Mouse (Mus musculus): ENCODE measurements at regions not wholly inside any gene's neighbourhood (a gene's known extent, or its start where the extent isn't known, plus 50 kb on each side); places are given as distances from the start of the nearest gene placed in this dataset.

DNA sequence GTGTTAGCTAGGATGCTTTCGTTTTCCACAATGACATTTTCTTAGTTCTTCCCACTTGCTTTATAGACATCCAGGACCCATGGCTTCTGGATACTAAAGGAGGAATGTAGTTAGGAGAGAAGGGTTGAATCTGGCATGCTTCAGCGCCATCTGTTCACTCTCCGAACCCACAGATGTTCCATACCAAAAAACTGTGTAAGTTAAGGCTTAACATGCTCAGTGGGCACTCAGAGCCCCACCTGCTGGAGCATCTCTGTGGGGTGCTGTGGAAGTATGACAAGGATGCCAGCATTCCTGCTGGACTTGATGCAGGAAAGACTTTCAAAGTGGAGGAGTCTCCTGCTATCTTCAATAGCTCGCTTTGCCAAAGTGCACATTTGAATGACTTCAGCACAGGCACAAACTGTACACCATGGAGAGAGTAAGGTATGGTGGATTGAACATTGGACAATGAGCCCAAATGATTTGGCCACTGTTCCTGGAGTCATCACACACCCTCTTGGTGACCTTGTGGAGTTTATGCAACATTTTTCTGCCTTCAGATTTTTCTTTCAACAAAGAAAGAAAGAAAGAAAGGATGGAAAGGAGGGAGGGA lies 802.3 kb downstream of the Cdh8 start:
- DNase-seq (ENCODE audit: low spot score): no peak

DNA sequence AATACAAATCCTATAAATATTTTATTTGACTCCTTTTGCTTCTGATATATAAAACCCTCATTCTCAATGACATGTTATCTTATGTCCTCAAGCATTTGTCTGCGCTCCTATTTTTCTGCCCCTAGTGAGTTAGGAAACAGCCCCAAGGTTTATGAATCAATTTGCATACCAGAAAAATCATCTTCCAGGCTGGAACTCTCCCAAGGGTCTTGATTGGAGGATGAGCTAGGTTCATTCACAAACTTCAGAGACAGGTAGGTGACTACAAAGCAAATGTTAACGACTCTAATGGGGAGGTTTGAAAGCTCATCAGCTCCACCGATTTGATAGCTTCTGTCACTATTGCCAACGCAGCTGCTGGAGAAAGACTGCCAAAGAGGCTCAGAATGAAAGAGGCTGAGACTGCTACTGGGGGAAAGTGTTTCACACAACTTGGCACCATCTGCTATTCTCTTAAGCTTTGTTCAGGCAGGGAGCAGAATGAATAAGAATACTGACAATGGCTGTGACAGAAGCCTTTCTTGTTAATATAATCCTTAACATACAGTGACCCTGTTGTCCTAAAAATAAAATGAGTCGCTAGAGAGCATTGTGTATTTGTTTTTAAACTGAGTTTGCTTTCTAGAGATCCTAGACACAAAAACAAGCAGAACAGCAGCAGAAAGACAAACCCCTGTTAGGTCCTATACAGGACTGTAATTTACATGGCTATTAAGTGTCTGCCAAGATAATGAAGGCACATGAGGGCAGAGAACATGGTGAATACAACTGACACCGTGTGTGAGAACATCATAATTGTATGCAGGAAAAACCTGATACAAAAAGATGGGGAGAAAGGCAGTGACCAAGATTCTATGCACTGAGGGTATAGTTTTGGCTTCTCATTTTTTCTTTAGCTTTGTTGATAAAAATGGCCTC lies 843.4 kb downstream of the Cdh8 start:
- peak; percentile 8 for DNase-seq (ENCODE audit: low spot score)

DNA sequence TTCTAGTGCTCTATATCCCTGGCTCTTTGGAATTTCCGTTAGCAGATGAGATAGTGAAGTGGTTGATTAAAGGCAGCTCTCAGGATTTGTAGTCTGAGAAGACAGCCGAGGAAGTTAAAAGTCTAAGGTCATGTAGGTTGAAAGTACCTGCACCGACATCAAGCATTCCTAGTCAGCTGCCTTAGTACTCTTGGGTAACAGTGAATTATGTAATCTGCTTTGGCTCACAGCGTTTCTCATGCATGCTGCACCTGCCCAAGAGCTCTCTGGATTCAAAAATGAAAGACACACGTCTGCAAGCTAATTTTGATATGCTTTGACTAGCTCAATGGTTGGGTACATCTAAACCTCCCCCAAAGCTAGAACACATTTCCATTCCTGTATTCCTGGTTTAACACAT lies 849.6 kb downstream of the Cdh8 start:
- DNase-seq (ENCODE audit: low spot score): no peak

DNA sequence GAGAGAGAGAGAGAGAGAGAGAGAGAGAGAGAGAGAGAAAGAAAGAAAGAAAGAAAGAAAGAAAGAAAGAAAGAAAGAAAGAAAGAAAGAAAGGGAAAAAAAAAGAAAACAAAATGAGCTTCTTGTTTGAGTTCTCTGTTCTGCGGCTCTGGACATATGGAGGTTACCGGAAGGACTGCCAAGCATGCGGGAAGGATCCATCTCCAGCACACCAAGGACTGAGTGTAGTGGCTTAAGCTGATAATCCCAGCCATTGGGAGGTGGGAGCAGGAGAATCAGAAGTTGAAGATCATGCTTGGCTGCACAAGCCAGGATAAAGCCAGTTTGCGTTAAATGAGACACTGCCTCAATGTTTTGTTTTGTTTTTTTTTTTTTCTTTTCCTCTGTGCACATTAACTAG lies 897.8 kb downstream of the Cdh8 start:
- no peak for DNase-seq (ENCODE audit: low spot score)

DNA sequence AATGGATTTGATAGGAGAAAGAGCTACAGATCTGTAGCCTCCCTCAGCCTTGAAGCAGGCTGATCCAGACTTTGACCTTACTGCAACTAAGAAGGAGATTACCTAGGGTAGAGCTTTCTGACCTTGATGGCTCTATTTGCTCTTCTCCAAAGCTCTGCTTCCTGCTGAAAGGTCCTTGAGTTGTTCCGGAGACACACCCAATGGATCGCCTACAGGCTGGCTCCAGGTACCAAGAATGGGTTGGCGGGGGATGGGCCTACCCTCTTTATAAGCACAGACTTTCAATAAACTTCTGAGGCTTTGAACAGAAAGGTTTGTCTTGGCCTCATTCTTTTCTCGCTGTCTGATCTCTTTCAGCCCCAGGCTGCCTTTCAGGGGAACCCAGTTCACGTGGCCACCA lies 901.0 kb downstream of the Cdh8 start:
- no peak for DNase-seq (ENCODE audit: low spot score)

DNA sequence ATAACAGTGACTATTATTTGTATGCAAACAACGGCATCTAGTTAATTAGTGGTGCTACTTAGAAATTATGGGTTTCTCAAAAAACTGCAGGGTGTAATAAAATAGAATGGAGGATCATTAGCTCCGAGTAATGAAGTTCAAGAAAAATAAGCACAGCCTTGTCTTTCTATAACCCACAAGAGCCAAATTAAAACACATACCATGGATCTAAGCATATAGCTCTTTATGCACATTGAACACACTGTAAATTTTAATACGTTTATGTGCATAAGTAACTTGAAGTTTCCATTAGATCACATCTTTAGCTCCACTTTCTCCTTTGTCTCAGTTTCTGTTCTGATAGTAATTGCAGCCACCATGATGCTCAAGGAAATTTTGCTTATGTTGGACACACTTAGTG lies 919.5 kb downstream of the Cdh8 start:
- DNase-seq (ENCODE audit: low spot score): no peak

DNA sequence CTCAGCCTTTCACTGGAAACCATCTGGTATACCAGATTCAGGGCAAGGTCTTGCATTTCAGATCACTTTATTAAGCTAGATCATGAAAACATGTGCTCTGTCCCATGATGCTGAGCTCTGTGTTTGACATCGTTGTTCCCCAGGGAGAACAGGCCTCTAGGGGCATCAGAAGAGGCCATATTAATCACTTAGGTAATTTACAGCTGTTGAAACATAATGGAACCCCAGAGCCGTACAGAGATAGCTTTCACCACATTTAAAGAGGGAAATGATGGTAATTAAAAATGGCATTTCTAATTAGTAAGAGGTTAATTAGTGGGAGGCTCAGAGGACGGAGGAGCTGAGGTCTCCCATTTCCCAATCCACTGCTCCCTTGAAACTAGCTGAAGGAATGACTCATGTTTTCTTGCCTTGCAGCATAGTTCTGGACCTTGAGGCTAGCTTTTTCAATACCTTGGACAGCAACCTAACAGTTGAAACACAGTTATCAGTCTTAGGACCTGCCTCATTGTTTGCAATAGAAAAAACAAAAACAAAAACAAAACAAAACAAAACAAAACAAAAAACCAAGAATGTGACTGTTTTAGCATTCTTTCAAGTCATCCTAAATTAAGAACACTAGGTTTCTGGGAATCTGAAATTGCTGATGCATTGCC lies 952.8 kb downstream of the Cdh8 start:
- no peak for DNase-seq (ENCODE audit: low spot score)

DNA sequence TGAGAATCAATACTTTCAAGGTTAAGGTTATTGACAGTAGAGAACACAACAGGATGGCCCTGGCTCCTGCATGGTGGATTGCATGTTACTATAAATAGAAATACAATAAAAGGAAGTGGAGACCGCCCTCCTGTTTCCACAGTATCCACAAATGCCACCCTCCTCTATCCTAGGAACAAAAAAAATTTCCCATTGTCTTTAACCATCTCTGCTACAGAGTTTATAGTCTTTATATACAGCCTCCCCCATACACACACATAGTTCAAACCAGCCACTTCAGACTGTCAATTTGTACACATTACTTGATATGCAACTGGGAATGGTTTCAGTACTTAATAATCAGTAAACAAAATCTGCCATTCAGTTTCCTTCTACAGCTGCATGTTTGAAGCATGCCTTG lies 960.7 kb downstream of the Cdh8 start:
- DNase-seq (ENCODE audit: low spot score): no peak

Measured in layer of hippocampus, adult 9-10 months (tissue).